Mouse (Mus musculus): ENCODE measurements around the gene Zbtb20. TPM values are rescaled to one million over a fixed set of nuclear protein-coding genes. Genes with fewer than 3 reads are reported as not detected.

Gene Zbtb20
- polyA plus RNA-seq, 1 experiment from 2014 or later: 80.6 TPM

GRCm38 (mm10) chr16:43029243-43029642 is 153.6 kb downstream of the Zbtb20 start:
- no peak for DNase-seq

GRCm38 (mm10) chr16:43035709-43036108 is 160.0 kb downstream of the Zbtb20 start:
- peak; percentile 13 for DNase-seq
- 65% methylated on average over 6 of the region's 6 CpGs for WGBS
- no peaks in the 10 kb centered on the region for H3K27me3 ChIP-seq (ENCODE audit: control insufficient read depth, insufficient read depth, low read length)

More at GRCm38 (mm10) chr16:43029243-43029642, 153.6 kb downstream of the Zbtb20 start:
- Histone ChIP-seq H3K27me3 (ENCODE audit: control insufficient read depth, insufficient read depth, low read length) (no peaks in the 10 kb centered on the region), H3K4me1 (ENCODE audit: control insufficient read depth, insufficient read depth, low read length) (no peaks in the 10 kb centered on the region), H3K9me3 (ENCODE audit: control insufficient read depth, low read length) (no peaks in the 10 kb centered on the region), H3K4me3 (replicated peaks; ENCODE audit: low read depth, low read length) (no peak overlapping the region), H3K36me3 (ENCODE audit: control insufficient read depth, insufficient read depth, low read length) (no peaks in the 10 kb centered on the region), H3K4me2 (ENCODE audit: low read length) (no peak overlapping the region), H3K9ac (replicated peaks; ENCODE audit: low read length) (no peak overlapping the region), H3K27ac (replicated peaks; ENCODE audit: low read depth, low read length) (no peak overlapping the region)
- WGBS: 64% methylated on average over 3 of the region's 3 CpGs
- no peak for ATAC-seq (ENCODE audit: low FRiP score, low TSS enrichment)

GRCm38 (mm10) chr16:43036510-43036909 is 160.8 kb downstream of the Zbtb20 start:
- ATAC-seq (ENCODE audit: low FRiP score, low TSS enrichment) (no peak), DNase-seq (no peak)
- H3K9ac ChIP-seq (replicated peaks; ENCODE audit: low read length): no peak overlapping the region
- H3K4me1 ChIP-seq (ENCODE audit: control insufficient read depth, insufficient read depth, low read length): no peaks in the 10 kb centered on the region
- H3K4me2 ChIP-seq (ENCODE audit: low read length): no peak overlapping the region
- no peak overlapping the region for H3K4me3 ChIP-seq (replicated peaks; ENCODE audit: low read depth, low read length)
- H3K27ac ChIP-seq (replicated peaks; ENCODE audit: low read depth, low read length): no peak overlapping the region
- 64% methylated on average over 5 of the region's 5 CpGs for WGBS
- no peaks in the 10 kb centered on the region for H3K27me3 ChIP-seq (ENCODE audit: control insufficient read depth, insufficient read depth, low read length)
- no peaks in the 10 kb centered on the region for H3K36me3 ChIP-seq (ENCODE audit: control insufficient read depth, insufficient read depth, low read length)
- no peaks in the 10 kb centered on the region for H3K9me3 ChIP-seq (ENCODE audit: control insufficient read depth, low read length)

More at GRCm38 (mm10) chr16:43035709-43036108, 160.0 kb downstream of the Zbtb20 start:
- no peak overlapping the region for H3K27ac ChIP-seq (replicated peaks; ENCODE audit: low read depth, low read length)
- no peaks in the 10 kb centered on the region for H3K4me1 ChIP-seq (ENCODE audit: control insufficient read depth, insufficient read depth, low read length)
- no peak overlapping the region for H3K4me2 ChIP-seq (ENCODE audit: low read length)
- H3K9me3 ChIP-seq (ENCODE audit: control insufficient read depth, low read length): no peaks in the 10 kb centered on the region
- H3K4me3 ChIP-seq (replicated peaks; ENCODE audit: low read depth, low read length): no peak overlapping the region
- no peak overlapping the region for H3K9ac ChIP-seq (replicated peaks; ENCODE audit: low read length)
- ATAC-seq (ENCODE audit: low FRiP score, low TSS enrichment): no peak
- no peaks in the 10 kb centered on the region for H3K36me3 ChIP-seq (ENCODE audit: control insufficient read depth, insufficient read depth, low read length)

GRCm38 (mm10) chr16:43037320-43037719 is 161.6 kb downstream of the Zbtb20 start:
- H3K9me3 ChIP-seq (ENCODE audit: control insufficient read depth, low read length): no peaks in the 10 kb centered on the region
- H3K4me3 ChIP-seq (replicated peaks; ENCODE audit: low read depth, low read length): no peak overlapping the region
- DNase-seq: no peak
- no peaks in the 10 kb centered on the region for H3K4me1 ChIP-seq (ENCODE audit: control insufficient read depth, insufficient read depth, low read length)
- no peaks in the 10 kb centered on the region for H3K36me3 ChIP-seq (ENCODE audit: control insufficient read depth, insufficient read depth, low read length)
- H3K27ac ChIP-seq (replicated peaks; ENCODE audit: low read depth, low read length): no peak overlapping the region
- WGBS: 94% methylated on average over 4 of the region's 4 CpGs
- no peaks in the 10 kb centered on the region for H3K27me3 ChIP-seq (ENCODE audit: control insufficient read depth, insufficient read depth, low read length)
- H3K4me2 ChIP-seq (ENCODE audit: low read length): no peak overlapping the region
- no peak for ATAC-seq (ENCODE audit: low FRiP score, low TSS enrichment)
- no peak overlapping the region for H3K9ac ChIP-seq (replicated peaks; ENCODE audit: low read length)

- Histone ChIP-seq H3K27me3 (ENCODE audit: control insufficient read depth, insufficient read depth, low read length) (no peaks in the 10 kb centered on the region), H3K27ac (replicated peaks; ENCODE audit: low read depth, low read length) (no peak overlapping the region), H3K4me2 (ENCODE audit: low read length) (no peak overlapping the region), H3K9ac (replicated peaks; ENCODE audit: low read length) (no peak overlapping the region), H3K4me3 (replicated peaks; ENCODE audit: low read depth, low read length) (no peak overlapping the region), H3K9me3 (ENCODE audit: control insufficient read depth, low read length) (no peaks in the 10 kb centered on the region), H3K36me3 (ENCODE audit: control insufficient read depth, insufficient read depth, low read length) (no peaks in the 10 kb centered on the region), H3K4me1 (ENCODE audit: control insufficient read depth, insufficient read depth, low read length) (no peaks in the 10 kb centered on the region)
- ATAC-seq (ENCODE audit: low FRiP score, low TSS enrichment) (no peak), DNase-seq (no peak)
Measured at GRCm38 (mm10) chr16:43045611-43046010, 169.9 kb downstream of the Zbtb20 start.

- DNase-seq (no peak), ATAC-seq (ENCODE audit: low FRiP score, low TSS enrichment) (no peak)
- 92% methylated on average over 3 of the region's 3 CpGs for WGBS
- H3K9me3 ChIP-seq (ENCODE audit: control insufficient read depth, low read length): no peaks in the 10 kb centered on the region
- H3K36me3 ChIP-seq (ENCODE audit: control insufficient read depth, insufficient read depth, low read length): no peaks in the 10 kb centered on the region
- no peaks in the 10 kb centered on the region for H3K4me1 ChIP-seq (ENCODE audit: control insufficient read depth, insufficient read depth, low read length)
- H3K4me3 ChIP-seq (replicated peaks; ENCODE audit: low read depth, low read length): no peak overlapping the region
- H3K27me3 ChIP-seq (ENCODE audit: control insufficient read depth, insufficient read depth, low read length): no peaks in the 10 kb centered on the region
- H3K9ac ChIP-seq (replicated peaks; ENCODE audit: low read length): no peak overlapping the region
- H3K4me2 ChIP-seq (ENCODE audit: low read length): no peak overlapping the region
- H3K27ac ChIP-seq (replicated peaks; ENCODE audit: low read depth, low read length): no peak overlapping the region
Measured at GRCm38 (mm10) chr16:43046686-43047085, 171.0 kb downstream of the Zbtb20 start.

GRCm38 (mm10) chr16:43069666-43070295 is 194.1 kb downstream of the Zbtb20 start:
- ATAC-seq (ENCODE audit: low FRiP score, low TSS enrichment): no peak
- no peaks in the 10 kb centered on the region for H3K4me1 ChIP-seq (ENCODE audit: control insufficient read depth, insufficient read depth, low read length)
- H3K4me2 ChIP-seq (ENCODE audit: low read length): no peak overlapping the region
- WGBS: 93% methylated on average over 3 of the region's 3 CpGs
- H3K27me3 ChIP-seq (ENCODE audit: control insufficient read depth, insufficient read depth, low read length): no peaks in the 10 kb centered on the region
- DNase-seq: no peak
- H3K27ac ChIP-seq (replicated peaks; ENCODE audit: low read depth, low read length): no peak overlapping the region
- no peaks in the 10 kb centered on the region for H3K36me3 ChIP-seq (ENCODE audit: control insufficient read depth, insufficient read depth, low read length)
- no peak overlapping the region for H3K9ac ChIP-seq (replicated peaks; ENCODE audit: low read length)
- H3K4me3 ChIP-seq (replicated peaks; ENCODE audit: low read depth, low read length): no peak overlapping the region
- no peaks in the 10 kb centered on the region for H3K9me3 ChIP-seq (ENCODE audit: control insufficient read depth, low read length)

- Histone ChIP-seq H3K4me3 (replicated peaks; ENCODE audit: low read depth, low read length) (no peak overlapping the region), H3K36me3 (ENCODE audit: control insufficient read depth, insufficient read depth, low read length) (no peaks in the 10 kb centered on the region), H3K9ac (replicated peaks; ENCODE audit: low read length) (no peak overlapping the region), H3K27ac (replicated peaks; ENCODE audit: low read depth, low read length) (no peak overlapping the region), H3K27me3 (ENCODE audit: control insufficient read depth, insufficient read depth, low read length) (no peaks in the 10 kb centered on the region), H3K9me3 (ENCODE audit: control insufficient read depth, low read length) (no peaks in the 10 kb centered on the region), H3K4me2 (ENCODE audit: low read length) (no peak overlapping the region), H3K4me1 (ENCODE audit: control insufficient read depth, insufficient read depth, low read length) (no peaks in the 10 kb centered on the region)
- 94% methylated on average over 3 of the region's 3 CpGs for WGBS
- ATAC-seq (ENCODE audit: low FRiP score, low TSS enrichment) (no peak), DNase-seq (no peak)
Measured at GRCm38 (mm10) chr16:43071875-43072274, 196.2 kb downstream of the Zbtb20 start.

GRCm38 (mm10) chr16:43072818-43073594 is 197.3 kb downstream of the Zbtb20 start:
- H3K27ac ChIP-seq (replicated peaks; ENCODE audit: low read depth, low read length): no peak overlapping the region
- no peaks in the 10 kb centered on the region for H3K4me1 ChIP-seq (ENCODE audit: control insufficient read depth, insufficient read depth, low read length)
- no peaks in the 10 kb centered on the region for H3K9me3 ChIP-seq (ENCODE audit: control insufficient read depth, low read length)
- no peak overlapping the region for H3K4me2 ChIP-seq (ENCODE audit: low read length)
- no peak for ATAC-seq (ENCODE audit: low FRiP score, low TSS enrichment)
- 78% methylated on average over 5 of the region's 5 CpGs for WGBS
- no peak overlapping the region for H3K4me3 ChIP-seq (replicated peaks; ENCODE audit: low read depth, low read length)
- no peaks in the 10 kb centered on the region for H3K27me3 ChIP-seq (ENCODE audit: control insufficient read depth, insufficient read depth, low read length)
- no peaks in the 10 kb centered on the region for H3K36me3 ChIP-seq (ENCODE audit: control insufficient read depth, insufficient read depth, low read length)
- peak; percentile 27 for DNase-seq
- H3K9ac ChIP-seq (replicated peaks; ENCODE audit: low read length): no peak overlapping the region

Measured in midbrain, embryonic 14.5 days (tissue).